In genomic region chr5:136626142-136626771, GRCm38 (mm10) we compare ENCODE assay signal across 19 mouse cellular contexts. TPM values are rescaled to one million over a fixed set of nuclear protein-coding genes. Genes with fewer than 3 reads are reported as not detected.
DNase-seq lines count a peak whose midpoint lies in the region; ATAC-seq and TF ChIP-seq lines count a peak whose summit lies in the region.
"Had no signal": no experiment of that assay in that cellular context is flagged by ENCODE, and none has a peak within 500 bp of the region (broad histone marks: within the 10 kb centered on the region; RNA-seq: fewer than 3 reads in every experiment).

No protein-coding gene starts in this region.

- no peak for ATAC-seq in liver, embryonic 12.5 days
- 0 out of 2 replicates have a peak, but pooled peaks have one; percentile 15 for ATAC-seq in common myeloid progenitor, adult 5-6 weeks (replicated peaks; ENCODE audit: low read depth, poor library complexity, severe bottlenecking)
- no peak for ATAC-seq in heart, embryonic 11.5 days (replicated peaks; ENCODE audit: insufficient number of reproducible peaks, low FRiP score, low TSS enrichment)
- ATAC-seq: activated CD4-positive, CD25-positive, alpha-beta regulatory T cell, adult 4 months; forebrain, embryonic 16.5 days; midbrain, embryonic 13.5 days had no signal

- H3K4me2 ChIP-seq in liver, embryonic 12.5 days: no peak overlapping the region
- no peak overlapping the region for H3K4me2 ChIP-seq in heart, embryonic 11.5 days
- H3K4me2 ChIP-seq: heart, embryonic 12.5 days; hindbrain, embryonic 14.5 days; limb, embryonic 15.5 days; midbrain, embryonic 13.5 days had no signal

- H3K27me3 ChIP-seq in liver, embryonic 12.5 days (replicated peaks): peaks cover 21% of the 10 kb centered on the region; the same call in 1 of the 2 replicates
- H3K27me3 ChIP-seq in heart, embryonic 11.5 days (ENCODE audit: control insufficient read depth, insufficient read depth, low read length): peaks cover 5% of the 10 kb centered on the region; the same call in 1 of the 2 replicates

- peaks cover 43% of the 10 kb centered on the region for H3K4me1 ChIP-seq in liver, embryonic 12.5 days
- H3K4me1 ChIP-seq in heart, embryonic 11.5 days (ENCODE audit: control insufficient read depth, insufficient read depth, low read length): peaks cover 3% of the 10 kb centered on the region; the same call in 1 of the 2 replicates

- H3K9me3 ChIP-seq in liver, embryonic 12.5 days (replicated peaks): no peaks in the 10 kb centered on the region
- H3K9me3 ChIP-seq in heart, embryonic 11.5 days (replicated peaks; ENCODE audit: control insufficient read depth, low read length): no peaks in the 10 kb centered on the region
- H3K9me3 ChIP-seq: heart, embryonic 12.5 days; limb, embryonic 15.5 days; midbrain, embryonic 13.5 days had no signal

- DNase-seq in liver (peak; percentile 58), ES-CJ7 (ENCODE audit: low read depth, low spot score) (peak; percentile 18)
- DNase-seq in thymus, postnatal 10 days (ENCODE audit: low spot score in 2 of 2): peak; percentile 72 to 78
- DNase-seq in layer of hippocampus, adult 2 months (ENCODE audit: low spot score in 2 of 2): no peak
- no peak for DNase-seq in gastrocnemius, adult 18-20 months (ENCODE audit: low spot score)
- DNase-seq: cerebellum, adult 18-20 months; kidney, adult 11 months; kidney, postnatal 36 days; right cerebral cortex, postnatal 25 days had no signal

- 27% methylated on average over 4 of the region's 4 CpGs for WGBS in liver, embryonic 12.5 days (ENCODE audit: insufficient replicate concordance)
- WGBS in heart, embryonic 11.5 days (ENCODE audit: insufficient replicate concordance): 50% methylated on average over 4 of the region's 4 CpGs

- no peak for TF ChIP-seq CTCF in layer of hippocampus, adult 2 months (conservative IDR thresholded peaks at IDR 0.05)

- H3K27ac ChIP-seq in liver, embryonic 12.5 days: no peak overlapping the region
- no peak overlapping the region for H3K27ac ChIP-seq in layer of hippocampus, adult 2 months
- no peak overlapping the region for H3K27ac ChIP-seq in heart, embryonic 11.5 days (ENCODE audit: low read depth, low read length)
- H3K27ac ChIP-seq: hindbrain, embryonic 14.5 days; left cerebral cortex, adult 2 months; limb, embryonic 15.5 days; midbrain, embryonic 13.5 days had no signal

- no peak overlapping the region for H3K4me3 ChIP-seq in liver, embryonic 12.5 days
- H3K4me3 ChIP-seq in layer of hippocampus, adult 2 months: no peak overlapping the region
- H3K4me3 ChIP-seq in heart, embryonic 11.5 days (ENCODE audit: low read depth, low read length): no peak overlapping the region
- H3K4me3 ChIP-seq: heart, embryonic 12.5 days; left cerebral cortex, adult 2 months; limb, embryonic 15.5 days; midbrain, embryonic 13.5 days had no signal

- H3K36me3 ChIP-seq in liver, embryonic 12.5 days: no peaks in the 10 kb centered on the region
- H3K36me3 ChIP-seq in heart, embryonic 11.5 days (ENCODE audit: control insufficient read depth, insufficient read depth, low read length): no peaks in the 10 kb centered on the region
- H3K36me3 ChIP-seq: heart, embryonic 12.5 days; limb, embryonic 15.5 days; midbrain, embryonic 13.5 days had no signal

- no peak overlapping the region for H3K9ac ChIP-seq in liver, embryonic 12.5 days
- H3K9ac ChIP-seq in heart, embryonic 11.5 days (ENCODE audit: low read depth, low read length): no peak overlapping the region
- H3K9ac ChIP-seq: heart, embryonic 12.5 days; hindbrain, embryonic 14.5 days; limb, embryonic 15.5 days; midbrain, embryonic 13.5 days had no signal

RNA-seq across cellular contexts. Expression of gene Cux1, which starts 59.0 kb away (rescaled TPM):
- 29.8 and 31.7 TPM in 2 replicates for polyA plus RNA-seq in liver, embryonic 12.5 days (2016; fragmentation: Nextera tagmentation; extraction: Ambion mirVana)
- 158 and 202 TPM in 2 replicates for total RNA-seq in common myeloid progenitor, adult 5-6 weeks (2017)
- total RNA-seq in layer of hippocampus, adult 2 months (2021): 10 to 100 TPM; 34.5 to 36.4 TPM
- polyA plus RNA-seq in heart, embryonic 11.5 days (2014; fragmentation: Nextera tagmentation; extraction: Ambion mirVana): 67.5 and 71.0 TPM in 2 replicates
- 10 to 100 TPM; 82.7 to 88.7 TPM for total RNA-seq in gastrocnemius, adult 18-20 months (2021)

Comparison
In these comparisons a context has a peak if more than half of its experiments do, and no peak if none do; other contexts are left out.
1. DNase-seq: peak in liver (single experiment), ES-CJ7 (single experiment) and thymus, postnatal 10 days (2 of 2); none in layer of hippocampus, adult 2 months (0 of 2) and gastrocnemius, adult 18-20 months (single experiment).